Mouse (Mus musculus) inflammation-experienced regulatory T-cells, adult 6 months (primary cell): ENCODE measurements around the gene Pabpc6. TPM values are rescaled to one million over a fixed set of nuclear protein-coding genes. Genes with fewer than 3 reads are reported as not detected.

Experiments
- polyA plus RNA-seq, 3 experiments: library from polyadenylated mRNA; unstranded; fragments of 100-300 nt; shearing (Covaris generic); gene quantifications; one replicate each; pipeline ENCODE4 v1.2.1; 2017

The Pabpc6 gene
- polyA plus RNA-seq, 3 experiments from 2014 or later = not detected

Other genes with a start within 250 kb of the Pabpc6 start
- gene Gm17728, start 247.7 kb downstream of the Pabpc6 start, polyA plus RNA-seq = 1 to 10 TPM in 1 of 3 experiments, not detected in 2; 2.8 TPM